In the genomic region with DNA sequence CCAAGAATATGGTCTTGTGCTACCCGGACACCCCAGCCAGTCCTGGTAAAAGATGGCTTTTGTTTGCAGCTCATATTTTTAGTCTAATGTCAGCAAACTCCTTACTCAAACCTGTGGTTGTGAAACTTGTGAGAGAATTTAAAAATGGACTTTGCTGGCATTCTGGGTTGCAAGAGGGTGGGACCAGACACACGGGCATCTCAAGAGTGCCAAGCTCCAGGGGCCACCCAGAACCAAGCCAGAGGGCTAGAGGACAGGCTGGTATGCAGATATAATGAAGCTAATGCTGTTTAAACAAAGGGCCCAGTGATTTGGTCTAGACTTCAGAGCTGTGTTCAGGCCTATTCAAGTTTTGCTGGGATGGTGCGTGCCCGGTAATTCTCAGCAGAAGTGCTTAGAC, we compare ENCODE assay signal across 7 mouse cellular contexts. TPM values are rescaled to one million over a fixed set of nuclear protein-coding genes. Genes with fewer than 3 reads are reported as not detected.
DNase-seq lines count a peak whose midpoint lies in the region; ATAC-seq and TF ChIP-seq lines count a peak whose summit lies in the region.

No protein-coding gene starts in this region.

- 39% methylated on average over 4 of the region's 4 CpGs for WGBS in lung, embryonic 16.5 days
- 20% methylated on average over 4 of the region's 4 CpGs for WGBS in forebrain, embryonic 12.5 days
- WGBS in limb, embryonic 14.5 days = 49% methylated on average over 4 of the region's 4 CpGs
- WGBS in stomach, embryonic 16.5 days = 49% methylated on average over 4 of the region's 4 CpGs

- H3K27me3 ChIP-seq in lung, embryonic 16.5 days (ENCODE audit: control insufficient read depth, insufficient read depth, low read depth, low read length) = peaks cover 6% of the 10 kb centered on the region; the same call in 1 of the 2 replicates
- peaks cover 22% of the 10 kb centered on the region for H3K27me3 ChIP-seq in forebrain, embryonic 12.5 days
- H3K27me3 ChIP-seq in limb, embryonic 14.5 days (ENCODE audit: control insufficient read depth, insufficient read depth, low read length) = 0 out of 2 replicates have a peak, but pooled peaks cover 4% of the 10 kb centered on the region
- H3K27me3 ChIP-seq in stomach, embryonic 16.5 days (ENCODE audit: control insufficient read depth, insufficient read depth, low read length) = peaks cover 7% of the 10 kb centered on the region; the same call in 1 of the 2 replicates

- no peak for DNase-seq in lung, adult 18-20 months
- no peak for DNase-seq in limb, embryonic 14.5 days (ENCODE audit: low spot score)
- no peak for DNase-seq in testis, postnatal 10 days (ENCODE audit: low spot score)
- DNase-seq in frontal cortex, postnatal 36 days (ENCODE audit: low spot score in 2 of 2) = no peak

- H3K9me3 ChIP-seq in lung, embryonic 16.5 days (ENCODE audit: control insufficient read depth, low read length) = no peaks in the 10 kb centered on the region
- no peaks in the 10 kb centered on the region for H3K9me3 ChIP-seq in forebrain, embryonic 12.5 days
- no peaks in the 10 kb centered on the region for H3K9me3 ChIP-seq in limb, embryonic 14.5 days (ENCODE audit: control insufficient read depth, low read length)
- H3K9me3 ChIP-seq in stomach, embryonic 16.5 days (replicated peaks; ENCODE audit: control insufficient read depth, low read length) = no peaks in the 10 kb centered on the region

- no peaks in the 10 kb centered on the region for H3K36me3 ChIP-seq in lung, embryonic 16.5 days (ENCODE audit: control insufficient read depth, insufficient read depth, low read length)
- H3K36me3 ChIP-seq in forebrain, embryonic 12.5 days (replicated peaks) = no peaks in the 10 kb centered on the region
- H3K36me3 ChIP-seq in limb, embryonic 14.5 days (ENCODE audit: control insufficient read depth, insufficient read depth, low read length) = no peaks in the 10 kb centered on the region
- no peaks in the 10 kb centered on the region for H3K36me3 ChIP-seq in stomach, embryonic 16.5 days (ENCODE audit: control insufficient read depth, insufficient read depth, low read length)

- peak overlapping the region; percentile 89 for H3K4me2 ChIP-seq in lung, embryonic 16.5 days (ENCODE audit: low read depth, low read length)
- peak overlapping the region; percentile 93 for H3K4me2 ChIP-seq in forebrain, embryonic 12.5 days
- peak overlapping the region; percentile 62 for H3K4me2 ChIP-seq in limb, embryonic 14.5 days (replicated peaks; ENCODE audit: low read depth, low read length, severe bottlenecking)
- peak overlapping the region; percentile 97 for H3K4me2 ChIP-seq in stomach, embryonic 16.5 days (ENCODE audit: low read depth, low read length)

- no peak for ATAC-seq in lung, embryonic 16.5 days (ENCODE audit: low read depth)
- ATAC-seq in forebrain, embryonic 12.5 days (ENCODE audit: low FRiP score) = no peak
- no peak for ATAC-seq in limb, embryonic 14.5 days (ENCODE audit: low FRiP score, low read depth)
- ATAC-seq in stomach, embryonic 16.5 days (ENCODE audit: insufficient read depth, low FRiP score) = no peak

- peak overlapping the region; percentile 18 for H3K27ac ChIP-seq in lung, embryonic 16.5 days (ENCODE audit: low read length)
- no peak overlapping the region for H3K27ac ChIP-seq in forebrain, embryonic 12.5 days
- H3K27ac ChIP-seq in limb, embryonic 14.5 days (replicated peaks; ENCODE audit: low read depth, low read length) = no peak overlapping the region
- no peak overlapping the region for H3K27ac ChIP-seq in stomach, embryonic 16.5 days (ENCODE audit: low read length)

- H3K9ac ChIP-seq in lung, embryonic 16.5 days (ENCODE audit: low read length) = peak overlapping the region; percentile 36; the same call in 1 of the 2 replicates
- H3K9ac ChIP-seq in forebrain, embryonic 12.5 days = peak overlapping the region; percentile 30; the same call in 1 of the 2 replicates
- H3K9ac ChIP-seq in limb, embryonic 14.5 days (ENCODE audit: low read depth, low read length, severe bottlenecking) = peak overlapping the region; percentile 38; the same call in 1 of the 2 replicates
- peak overlapping the region; percentile 46; the same call in 1 of the 2 replicates for H3K9ac ChIP-seq in stomach, embryonic 16.5 days (ENCODE audit: low read length)

- no peak for TF ChIP-seq POLR2A in limb, embryonic 14.5 days (IDR thresholded peaks at IDR 0.05; ENCODE audit: borderline replicate concordance, extremely low read depth, insufficient read depth, insufficient read length)

- H3K4me3 ChIP-seq in lung, embryonic 16.5 days (ENCODE audit: low read length) = peak overlapping the region; percentile 77
- peak overlapping the region; percentile 80 for H3K4me3 ChIP-seq in forebrain, embryonic 12.5 days (replicated peaks)
- peak overlapping the region; percentile 77 for H3K4me3 ChIP-seq in limb, embryonic 14.5 days (replicated peaks; ENCODE audit: low read length)
- H3K4me3 ChIP-seq in stomach, embryonic 16.5 days (replicated peaks; ENCODE audit: low read length) = peak overlapping the region; percentile 67

- peaks cover 37% of the 10 kb centered on the region for H3K4me1 ChIP-seq in lung, embryonic 16.5 days (replicated peaks; ENCODE audit: control insufficient read depth, insufficient read depth, low read length)
- peaks cover 59% of the 10 kb centered on the region for H3K4me1 ChIP-seq in forebrain, embryonic 12.5 days
- H3K4me1 ChIP-seq in limb, embryonic 14.5 days (ENCODE audit: control insufficient read depth, insufficient read depth, low read length) = 0 out of 2 replicates have a peak, but pooled peaks cover 16% of the 10 kb centered on the region
- H3K4me1 ChIP-seq in stomach, embryonic 16.5 days (ENCODE audit: control insufficient read depth, insufficient read depth, low read length) = peaks cover 35% of the 10 kb centered on the region

RNA-seq across cellular contexts. Expression of a gene that starts 2.1 kb away (rescaled TPM):
- polyA plus RNA-seq in lung, embryonic 16.5 days (2015; fragmentation: Nextera tagmentation; extraction: Ambion mirVana) = 1.2 and 1.5 TPM in 2 replicates
- polyA plus RNA-seq in forebrain, embryonic 12.5 days (2016; fragmentation: Nextera tagmentation; extraction: Ambion mirVana) = 1.8 and 2.6 TPM in 2 replicates
- 27.6 and 38.4 TPM in 2 replicates for polyA plus RNA-seq in limb, embryonic 14.5 days (2012; rRNA removed)
- 5.2 and 5.9 TPM in 2 replicates for polyA plus RNA-seq in limb, embryonic 14.5 days (2014; fragmentation: Nextera tagmentation; extraction: Ambion mirVana)
- polyA plus RNA-seq in stomach, embryonic 16.5 days (2015; fragmentation: Nextera tagmentation; extraction: Ambion mirVana) = 0.85 and 1.1 TPM in 2 replicates
